Mouse (Mus musculus) heart, embryonic 13.5 days (tissue): ENCODE data around the gene Il2ra. TPM values are rescaled to one million over a fixed set of nuclear protein-coding genes. Genes with fewer than 3 reads are reported as not detected.
A peak's percentile ranks its signal among the peaks of the same experiment; 100 is the strongest.

ENCODE experiments used
- ATAC-seq: fragments of 200-750 bp; cut with Nextera tagmentation; 2 replicates; pipeline ENCODE4 v1.8.0; 2017; ENCODE audit warnings: moderate TSS enrichment; ENCODE audit not compliant: insufficient number of reproducible peaks, low FRiP score, low TSS enrichment; ENCODE audit errors: extremely low read depth
- H3K27ac ChIP-seq: fragments of 300-500 bp; sonication (generic); replicated peaks from 2 replicates; pipeline ENCODE4 v1.5.1; 2015; ENCODE audit warnings: moderate library complexity, mild to moderate bottlenecking, inconsistent platforms
- H3K27me3 ChIP-seq: fragments of 300-500 bp; sonication (generic); replicated peaks from 2 replicates; pipeline ENCODE4 v1.6.1; 2015; ENCODE audit warnings: mild to moderate bottlenecking, inconsistent platforms
- H3K36me3 ChIP-seq: fragments of 300-500 bp; sonication (generic); 2 replicates; pipeline ENCODE4 v1.6.1; 2015; ENCODE audit warnings: mild to moderate bottlenecking, inconsistent platforms
- H3K4me1 ChIP-seq: fragments of 300-500 bp; sonication (generic); 2 replicates; pipeline ENCODE4 v1.6.1; 2015; ENCODE audit warnings: inconsistent platforms
- H3K4me2 ChIP-seq: fragments of 300-500 bp; sonication (generic); 2 replicates; pipeline ENCODE4 v1.6.1; 2015; ENCODE audit warnings: inconsistent platforms, mild to moderate bottlenecking, moderate library complexity
- H3K4me3 ChIP-seq: fragments of 300-500 bp; sonication (generic); 2 replicates; pipeline ENCODE4 v1.5.1; 2015; ENCODE audit warnings: moderate library complexity, mild to moderate bottlenecking, inconsistent platforms
- H3K9ac ChIP-seq: fragments of 300-500 bp; sonication (generic); 2 replicates; pipeline ENCODE4 v1.6.1; 2015; ENCODE audit warnings: inconsistent platforms, mild to moderate bottlenecking, moderate library complexity
- H3K9me3 ChIP-seq: fragments of 300-500 bp; sonication (generic); 2 replicates; pipeline ENCODE4 v1.6.1; 2016; ENCODE audit warnings: inconsistent platforms
- WGBS: fragments of 180-500 bp; shearing (Covaris S2); methylation state at CpG from one replicate; pipeline ENCODE4 v1.1.7; 2015; ENCODE audit warnings: mixed read lengths; 5-methylcytosine and 5-hydroxymethylcytosine counted together
- polyA plus RNA-seq: library from polyadenylated mRNA; unstranded; fragments of >200 nt; fragmentation: Nextera tagmentation; extraction: Ambion mirVana; gene quantifications from 2 replicates; pipeline ENCODE4 v1.2.1, GENCODE M21; 2015

Il2ra gene
- polyA plus RNA-seq, 1 experiment from 2014 or later: 0.29 TPM

DNA sequence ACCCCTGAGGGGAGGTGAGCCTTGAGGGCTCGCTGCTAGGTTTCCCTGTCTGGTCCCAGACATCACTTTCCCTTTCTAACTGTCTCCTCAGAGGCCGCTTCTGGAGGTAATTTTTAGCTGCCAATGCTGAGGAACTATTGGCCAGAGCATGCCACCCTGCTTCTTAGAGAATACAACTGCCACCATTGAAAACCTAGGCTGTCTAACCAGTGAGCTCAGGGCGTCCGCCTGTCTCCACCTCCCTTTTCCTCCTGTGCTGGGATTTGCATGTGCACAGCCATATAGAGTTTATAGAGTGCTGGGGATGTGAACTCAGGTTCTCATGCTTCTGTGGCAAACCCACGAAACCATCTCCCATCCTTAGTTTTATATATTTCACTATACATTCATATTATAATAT lies 11.2 kb downstream of the Il2ra start:
- H3K4me1 ChIP-seq: peaks cover 8% of the 10 kb centered on the region
- H3K36me3 ChIP-seq: no peaks in the 10 kb centered on the region
- H3K4me3 ChIP-seq: no peak overlapping the region
- no peak overlapping the region for H3K9ac ChIP-seq
- no peak overlapping the region for H3K27ac ChIP-seq
- ATAC-seq: no peak
- no peaks in the 10 kb centered on the region for H3K27me3 ChIP-seq
- WGBS: 72% methylated on average over 5 of the region's 5 CpGs
- H3K4me2 ChIP-seq: no peak overlapping the region
- no peaks in the 10 kb centered on the region for H3K9me3 ChIP-seq

DNA sequence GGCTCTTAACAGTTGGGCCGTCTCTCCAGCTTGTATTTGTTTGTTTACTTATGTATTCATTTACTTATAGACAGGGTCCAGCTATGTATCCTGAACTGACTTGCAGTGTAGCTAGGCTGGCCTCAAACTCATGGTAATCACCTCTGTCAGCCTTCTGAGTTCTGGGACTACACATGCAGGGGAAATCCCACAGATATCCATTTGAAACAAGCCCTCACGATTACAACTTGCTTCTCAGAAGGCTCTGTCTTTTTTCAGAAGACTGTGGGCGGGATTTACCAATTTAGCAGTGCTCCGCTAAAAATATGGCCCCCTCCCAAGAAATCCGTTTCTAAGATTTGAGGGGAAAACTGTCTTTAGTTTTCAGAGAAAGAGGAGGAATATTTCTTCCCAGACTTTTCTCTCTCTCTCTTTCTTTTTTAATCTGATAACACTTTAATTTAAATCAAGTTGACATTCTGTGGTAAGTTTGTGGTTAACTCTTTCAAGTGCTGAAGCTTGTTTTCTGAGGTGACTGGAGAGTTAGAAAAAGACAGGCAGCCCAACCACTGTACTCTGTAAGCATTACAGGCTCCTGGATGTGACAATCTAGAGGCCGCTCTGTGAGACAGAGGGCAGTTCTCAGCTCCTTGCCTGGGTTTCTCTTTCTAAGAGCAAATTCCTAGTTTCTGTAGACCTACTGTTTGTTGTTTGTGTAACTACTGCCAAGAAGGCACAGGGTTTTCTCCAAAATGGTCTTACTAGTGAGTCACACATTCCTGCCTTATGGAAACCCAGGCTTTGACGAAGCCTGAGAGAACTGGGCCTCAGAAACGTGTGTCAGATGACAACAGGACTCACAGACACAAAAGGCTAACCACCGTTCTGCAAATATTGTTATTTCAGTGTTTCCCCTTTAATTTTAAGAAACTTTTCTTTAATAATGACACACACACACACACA lies 12.7 kb downstream of the Il2ra start:
- H3K27me3 ChIP-seq: no peaks in the 10 kb centered on the region
- no peak for ATAC-seq
- no peak overlapping the region for H3K9ac ChIP-seq
- H3K36me3 ChIP-seq: no peaks in the 10 kb centered on the region
- H3K4me3 ChIP-seq: no peak overlapping the region
- H3K4me1 ChIP-seq: peaks cover 8% of the 10 kb centered on the region
- WGBS: 53% methylated on average over 9 of the region's 9 CpGs
- no peaks in the 10 kb centered on the region for H3K9me3 ChIP-seq
- H3K27ac ChIP-seq: no peak overlapping the region
- no peak overlapping the region for H3K4me2 ChIP-seq

DNA sequence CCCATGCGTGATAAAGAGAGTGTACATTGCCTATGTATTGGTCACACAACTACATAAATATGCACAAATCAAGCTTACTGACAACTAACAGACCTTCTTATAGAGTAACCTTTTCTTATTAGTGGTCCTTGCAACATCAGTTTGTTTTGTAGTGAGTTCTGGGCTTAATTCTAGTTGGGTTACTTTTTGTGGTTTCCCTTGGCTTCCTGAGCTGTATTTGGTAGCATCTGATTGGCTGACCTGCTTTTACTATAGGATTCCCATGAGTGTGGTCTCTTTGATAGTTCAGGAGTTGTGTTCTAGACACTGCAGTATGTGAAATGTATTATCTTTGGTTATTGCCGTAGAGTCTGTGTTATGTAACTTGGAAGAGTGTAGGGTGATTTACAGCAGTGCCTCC lies 15.0 kb downstream of the Il2ra start:
- no peak for ATAC-seq

DNA sequence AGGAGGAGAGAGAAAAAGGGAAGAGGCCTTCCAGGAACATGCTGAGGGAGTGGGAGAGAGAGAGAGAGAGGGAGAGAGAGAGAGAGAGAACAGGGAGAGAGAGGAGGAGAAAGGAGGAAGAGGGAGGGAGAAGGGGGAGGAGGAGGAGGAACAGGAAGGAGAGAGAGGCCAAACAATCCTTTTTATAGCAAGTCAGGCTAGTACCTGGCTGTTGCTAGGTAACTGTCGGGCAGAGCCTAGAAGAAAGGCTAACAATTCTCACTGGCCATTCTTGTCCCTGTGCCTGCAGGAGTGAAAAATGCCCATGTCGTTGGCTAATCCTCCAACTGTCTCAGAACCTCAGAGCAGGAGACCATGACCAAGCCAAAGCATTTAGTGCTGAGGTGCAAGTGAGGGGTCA lies 16.7 kb downstream of the Il2ra start:
- H3K4me2 ChIP-seq: no peak overlapping the region
- H3K27ac ChIP-seq: no peak overlapping the region
- peaks cover 2% of the 10 kb centered on the region; the same call in 1 of the 2 replicates for H3K4me1 ChIP-seq
- no peaks in the 10 kb centered on the region for H3K9me3 ChIP-seq
- no peak for ATAC-seq
- H3K4me3 ChIP-seq: no peak overlapping the region
- H3K27me3 ChIP-seq: no peaks in the 10 kb centered on the region
- H3K9ac ChIP-seq: no peak overlapping the region
- 43% methylated on average over 2 of the region's 2 CpGs for WGBS
- no peaks in the 10 kb centered on the region for H3K36me3 ChIP-seq

More for the DNA sequence above, 15.0 kb downstream of the Il2ra start:
- Histone ChIP-seq H3K4me2 (no peak overlapping the region), H3K9ac (no peak overlapping the region), H3K4me1 (peaks cover 8% of the 10 kb centered on the region), H3K9me3 (no peaks in the 10 kb centered on the region), H3K27ac (no peak overlapping the region), H3K36me3 (no peaks in the 10 kb centered on the region), H3K27me3 (no peaks in the 10 kb centered on the region), H3K4me3 (no peak overlapping the region)
- 72% methylated on average over 2 of the region's 2 CpGs for WGBS

DNA sequence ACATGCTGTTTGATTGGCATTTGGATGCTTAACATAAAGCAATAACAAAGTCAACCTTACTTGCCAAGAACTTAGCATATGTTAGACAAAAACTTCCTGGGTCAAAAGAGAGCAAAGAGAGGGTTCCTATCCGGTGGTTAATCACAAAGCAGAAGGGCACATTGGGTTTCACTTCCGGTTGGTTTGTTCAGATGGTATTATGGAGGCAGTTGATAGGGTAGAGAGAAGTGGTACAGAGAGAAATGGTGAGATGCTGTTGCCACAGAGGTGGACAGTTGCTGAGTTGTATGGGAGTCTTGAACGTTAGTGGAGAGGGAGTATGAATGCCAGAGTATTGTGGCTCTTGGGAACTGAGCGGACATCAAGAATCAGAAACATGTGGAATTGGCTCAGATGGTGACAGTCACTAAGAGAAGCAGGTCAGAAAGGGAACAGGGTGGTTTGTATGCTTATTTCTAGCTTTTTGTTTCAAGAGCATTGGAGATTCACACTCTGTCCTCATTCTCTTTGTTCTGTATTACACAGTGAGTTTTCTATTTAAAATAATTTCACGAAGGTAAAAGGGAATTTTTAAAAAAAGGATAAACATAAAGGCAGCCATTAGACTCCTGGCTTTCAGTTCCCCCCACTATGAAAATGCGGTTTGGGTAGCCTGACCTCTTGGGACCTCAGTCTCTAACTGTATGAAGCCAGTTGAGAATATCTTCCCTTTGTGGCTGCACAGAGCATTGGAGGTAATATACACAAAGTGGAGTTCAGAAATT lies 19.7 kb downstream of the Il2ra start:
- no peaks in the 10 kb centered on the region for H3K4me1 ChIP-seq
- no peaks in the 10 kb centered on the region for H3K27me3 ChIP-seq
- 75% methylated on average over 6 of the region's 6 CpGs for WGBS
- H3K9me3 ChIP-seq: no peaks in the 10 kb centered on the region
- H3K4me2 ChIP-seq: no peak overlapping the region
- ATAC-seq: no peak
- H3K27ac ChIP-seq: no peak overlapping the region
- no peaks in the 10 kb centered on the region for H3K36me3 ChIP-seq
- H3K9ac ChIP-seq: no peak overlapping the region
- H3K4me3 ChIP-seq: no peak overlapping the region

DNA sequence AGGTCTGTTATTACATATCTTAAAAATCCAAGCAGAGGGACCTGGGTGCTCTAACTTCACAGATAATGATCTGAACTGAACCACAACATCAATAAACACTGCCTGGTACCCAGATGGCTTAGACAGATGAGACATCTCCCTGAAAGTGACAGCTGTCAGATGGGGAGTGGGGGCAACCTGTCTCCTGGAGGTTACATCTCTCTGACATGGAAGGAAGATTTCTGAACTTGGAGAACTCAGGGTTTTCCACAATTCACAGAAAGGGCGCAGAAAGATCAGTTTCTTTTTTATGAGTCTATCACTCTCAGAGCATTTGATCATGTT lies 20.3 kb downstream of the Il2ra start:
- H3K9ac ChIP-seq: no peak overlapping the region
- no peak overlapping the region for H3K4me3 ChIP-seq
- WGBS: 92% methylated on average over 1 of the region's 1 CpGs
- no peak overlapping the region for H3K4me2 ChIP-seq
- no peaks in the 10 kb centered on the region for H3K9me3 ChIP-seq
- no peak overlapping the region for H3K27ac ChIP-seq
- H3K27me3 ChIP-seq: no peaks in the 10 kb centered on the region
- H3K36me3 ChIP-seq: no peaks in the 10 kb centered on the region
- no peak for ATAC-seq
- H3K4me1 ChIP-seq: no peaks in the 10 kb centered on the region

DNA sequence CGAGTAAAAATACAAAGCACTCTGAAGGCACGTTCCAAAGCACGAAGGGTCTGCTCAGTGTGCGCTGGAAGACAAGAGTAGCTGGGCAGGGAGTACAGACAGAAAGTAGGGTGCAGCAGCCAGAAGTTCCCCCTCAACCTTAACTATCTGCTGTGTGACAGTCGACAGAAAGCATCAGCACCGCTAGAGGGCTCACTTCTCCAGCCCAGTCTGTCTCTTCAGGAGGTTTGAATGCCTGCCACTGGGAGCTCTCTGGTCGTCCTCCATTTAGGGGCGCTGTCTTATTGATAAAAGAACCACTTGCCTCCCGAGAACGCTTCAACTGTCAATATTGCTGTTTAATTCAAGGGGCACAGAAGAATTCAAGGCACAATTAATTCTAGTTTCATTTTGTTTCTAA lies 21.4 kb downstream of the Il2ra start:
- no peak for ATAC-seq
- H3K27me3 ChIP-seq: no peaks in the 10 kb centered on the region
- H3K4me1 ChIP-seq: no peaks in the 10 kb centered on the region
- H3K36me3 ChIP-seq: no peaks in the 10 kb centered on the region
- H3K9ac ChIP-seq: no peak overlapping the region
- peak overlapping the region; percentile 55 for H3K4me2 ChIP-seq
- H3K9me3 ChIP-seq: no peaks in the 10 kb centered on the region
- peak overlapping the region; percentile 36 for H3K4me3 ChIP-seq
- WGBS: 4% methylated on average over 10 of the region's 10 CpGs
- H3K27ac ChIP-seq: no peak overlapping the region

DNA sequence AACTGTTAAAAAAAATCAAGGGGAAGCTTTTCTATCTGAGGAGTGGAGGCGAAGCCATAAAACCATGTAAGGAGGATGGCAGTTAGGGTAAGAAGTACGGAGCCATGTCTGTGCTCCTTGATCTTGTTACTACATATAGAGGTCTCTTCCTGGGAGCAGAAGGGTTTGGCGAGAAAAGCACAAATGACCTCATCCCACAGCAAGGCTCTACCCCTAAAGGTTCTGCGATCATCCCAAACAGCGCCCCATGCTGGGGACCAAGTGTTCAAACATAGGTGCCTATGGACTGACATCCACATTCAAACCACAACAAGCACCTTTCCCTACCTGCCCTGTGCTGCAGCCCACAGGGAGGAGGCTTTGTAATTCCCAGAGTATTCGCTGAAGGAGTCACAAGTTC lies 21.8 kb downstream of the Il2ra start:
- Histone ChIP-seq H3K27me3 (no peaks in the 10 kb centered on the region), H3K4me2 (peak overlapping the region; percentile 55), H3K27ac (no peak overlapping the region), H3K4me1 (no peaks in the 10 kb centered on the region), H3K9me3 (no peaks in the 10 kb centered on the region), H3K9ac (no peak overlapping the region), H3K4me3 (peak overlapping the region; percentile 36), H3K36me3 (no peaks in the 10 kb centered on the region)
- ATAC-seq: no peak
- 36% methylated on average over 6 of the region's 6 CpGs for WGBS

DNA sequence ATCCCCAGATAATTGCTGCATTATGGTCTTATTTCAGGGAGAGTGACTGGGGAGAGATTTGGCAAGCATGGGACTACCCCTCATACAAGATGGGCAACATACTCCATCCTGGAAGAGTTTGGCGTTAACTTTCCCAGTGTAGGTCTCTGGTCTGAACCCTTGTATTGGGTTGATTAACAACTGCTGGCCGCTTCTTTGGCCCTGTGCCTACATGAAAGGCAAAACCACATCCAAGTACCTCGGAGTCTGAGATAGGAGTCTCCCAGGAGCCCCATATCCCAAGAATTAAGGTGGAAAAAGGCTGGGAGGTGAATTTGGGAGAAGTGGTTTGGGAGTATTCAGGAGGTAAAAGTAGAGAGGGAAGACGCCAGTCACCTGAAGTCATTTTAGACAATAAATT lies 22.2 kb downstream of the Il2ra start:
- H3K9me3 ChIP-seq: no peaks in the 10 kb centered on the region
- no peaks in the 10 kb centered on the region for H3K4me1 ChIP-seq
- H3K4me2 ChIP-seq: no peak overlapping the region
- H3K4me3 ChIP-seq: no peak overlapping the region
- no peaks in the 10 kb centered on the region for H3K27me3 ChIP-seq
- ATAC-seq: no peak
- H3K36me3 ChIP-seq: no peaks in the 10 kb centered on the region
- WGBS: 74% methylated on average over 4 of the region's 4 CpGs
- H3K9ac ChIP-seq: no peak overlapping the region
- H3K27ac ChIP-seq: no peak overlapping the region

DNA sequence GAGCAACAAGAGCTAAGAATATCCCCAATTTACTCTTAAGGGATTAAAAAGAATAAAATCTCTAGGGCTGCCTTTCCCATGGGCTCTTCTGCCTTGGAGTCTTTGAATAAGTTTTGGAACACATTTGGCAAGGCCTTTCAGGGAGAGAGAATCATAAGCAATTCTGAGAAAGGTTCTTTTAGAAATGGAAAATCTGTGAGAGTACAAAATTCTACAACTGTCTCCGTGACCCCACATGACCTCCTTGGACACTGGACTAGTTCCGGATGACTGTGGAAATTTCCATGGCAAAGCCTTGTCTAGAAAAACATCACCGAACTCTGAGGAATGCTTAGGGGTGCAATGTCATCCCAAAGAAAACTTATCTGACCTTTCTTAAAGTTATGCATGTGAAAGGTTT lies 22.7 kb downstream of the Il2ra start:
- Histone ChIP-seq H3K4me1 (no peaks in the 10 kb centered on the region), H3K9ac (no peak overlapping the region), H3K9me3 (no peaks in the 10 kb centered on the region), H3K4me2 (no peak overlapping the region), H3K27ac (no peak overlapping the region), H3K27me3 (no peaks in the 10 kb centered on the region), H3K4me3 (no peak overlapping the region), H3K36me3 (no peaks in the 10 kb centered on the region)
- no peak for ATAC-seq
- WGBS: 74% methylated on average over 3 of the region's 3 CpGs

DNA sequence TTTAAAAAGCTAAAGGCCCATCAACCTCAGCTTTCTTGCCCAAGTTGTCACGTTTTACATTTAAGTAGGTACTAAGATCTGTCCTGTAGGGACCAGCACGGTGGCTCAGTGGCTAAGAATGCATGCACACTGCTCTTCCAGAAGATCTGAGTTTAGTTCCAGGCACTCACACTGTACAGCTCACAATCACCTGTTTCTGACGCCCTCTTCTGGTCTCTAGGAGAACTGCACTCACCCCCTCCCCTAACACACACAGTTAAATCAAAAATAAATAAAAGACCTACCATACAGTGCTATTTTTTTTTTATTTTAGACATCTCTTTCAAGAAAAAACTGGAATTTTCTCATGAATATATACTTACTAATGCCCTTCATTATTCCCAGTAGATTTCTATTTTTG lies 29.5 kb downstream of the Il2ra start:
- ATAC-seq: no peak
- WGBS: 21% methylated on average over 3 of the region's 3 CpGs
- Histone ChIP-seq H3K27me3 (no peaks in the 10 kb centered on the region; the same call in 1 of the 2 replicates), H3K9me3 (no peaks in the 10 kb centered on the region; the same call in 1 of the 2 replicates), H3K4me1 (no peaks in the 10 kb centered on the region), H3K27ac (no peak overlapping the region), H3K4me3 (no peak overlapping the region), H3K36me3 (no peaks in the 10 kb centered on the region), H3K4me2 (no peak overlapping the region), H3K9ac (no peak overlapping the region)
